Mouse (Mus musculus) T-helper 1 cell (primary cell): ENCODE measurements around the gene Slc35e3.

Experiments
- in situ Hi-C: fragments of 300-600 bp; cut with MboI, MseI; formaldehyde crosslinking; loops from one replicate; pipeline ENCODE4 v1.15.1; 2025; ENCODE audit warnings: high pct_unique_total_duplicates

Gene Slc35e3

GRCm38 (mm10) chr10:117746297-117746883, at the start of gene Slc35e3:
Slc35e3 (minus strand) TSS chr10:117746365.
- in situ Hi-C loops = no loop called here

GRCm38 (mm10) chr10:117795206-117795605, 49.0 kb upstream of the Slc35e3 start:
- in situ Hi-C loops = no loop called here

- in situ Hi-C loops = no loop called here
Observed at GRCm38 (mm10) chr10:117793436-117794030, 47.4 kb upstream of the Slc35e3 start.

- in situ Hi-C loops = no loop called here
Observed at GRCm38 (mm10) chr10:117792141-117793091, 46.3 kb upstream of the Slc35e3 start, which contains the start of gene Nup107. Nup107 (minus strand) TSS chr10:117792705.

- in situ Hi-C loops = no loop called here
Observed at GRCm38 (mm10) chr10:117791171-117791470, 45.0 kb upstream of the Slc35e3 start.

GRCm38 (mm10) chr10:117790421-117791170, 44.4 kb upstream of the Slc35e3 start:
- in situ Hi-C loops = no loop called here

- in situ Hi-C loops = no loop called here
Observed at GRCm38 (mm10) chr10:117790011-117790410, 43.8 kb upstream of the Slc35e3 start.

- in situ Hi-C loops = no loop called here
Observed at GRCm38 (mm10) chr10:117784646-117785045, 38.5 kb upstream of the Slc35e3 start.

GRCm38 (mm10) chr10:117783786-117784420, 37.7 kb upstream of the Slc35e3 start:
- in situ Hi-C loops = no loop called here

- in situ Hi-C loops = no loop called here
Observed at GRCm38 (mm10) chr10:117782491-117783260, 36.5 kb upstream of the Slc35e3 start.

GRCm38 (mm10) chr10:117782056-117782455, 35.9 kb upstream of the Slc35e3 start:
- in situ Hi-C loops = no loop called here

- in situ Hi-C loops = no loop called here
Observed at GRCm38 (mm10) chr10:117781021-117781725, 35.0 kb upstream of the Slc35e3 start.

GRCm38 (mm10) chr10:117780306-117780911, 34.2 kb upstream of the Slc35e3 start:
- in situ Hi-C loops = no loop called here

GRCm38 (mm10) chr10:117779581-117780305, 33.6 kb upstream of the Slc35e3 start:
- in situ Hi-C loops = no loop called here

GRCm38 (mm10) chr10:117778951-117779350, 32.8 kb upstream of the Slc35e3 start:
- in situ Hi-C loops = no loop called here

- in situ Hi-C loops = no loop called here
Observed at GRCm38 (mm10) chr10:117778328-117778910, 32.3 kb upstream of the Slc35e3 start.

- in situ Hi-C loops = no loop called here
Observed at GRCm38 (mm10) chr10:117777501-117778327, 31.5 kb upstream of the Slc35e3 start.

GRCm38 (mm10) chr10:117777103-117777470, 30.9 kb upstream of the Slc35e3 start:
- in situ Hi-C loops = no loop called here
